Mouse (Mus musculus): ENCODE data around the gene Stxbp1.

DNA sequence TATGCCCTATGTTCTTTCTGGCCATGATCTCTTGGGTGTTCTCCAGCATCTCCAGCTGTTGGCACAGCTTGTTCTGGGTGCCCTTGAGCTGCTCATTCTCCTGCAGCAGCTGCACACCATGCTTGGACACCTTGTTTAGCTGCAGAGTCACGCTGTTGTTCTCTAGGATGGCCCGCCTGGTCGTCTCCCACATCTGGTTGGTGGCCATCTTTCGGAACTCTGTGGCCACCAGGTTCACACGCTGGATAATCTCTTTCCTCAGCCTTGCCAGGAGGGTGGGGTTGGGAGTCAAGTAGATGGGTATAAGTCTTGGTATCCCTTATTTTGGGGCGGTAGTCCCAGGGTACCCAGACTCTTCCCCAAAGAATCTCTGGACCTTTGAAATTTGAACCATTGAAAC is 67.3 kb downstream of the Stxbp1 start:
- TF ChIP-seq CTCF (IDR thresholded peaks at IDR 0.05; ENCODE audit: extremely low read depth, insufficient read length, insufficient replicate concordance, low read depth, low read length) (no peak), POLR2A (IDR thresholded peaks at IDR 0.05; ENCODE audit: low read depth, low read length) (no peak)
